Mouse (Mus musculus) hindbrain, embryonic 13.5 days (tissue): ENCODE measurements around the gene Matn4. TPM values are rescaled to one million over a fixed set of nuclear protein-coding genes. Genes with fewer than 3 reads are reported as not detected.
"Not testable (repeated sequence)": the region's sequence is repeated elsewhere in the genome, so short reads cannot be mapped to it uniquely, and the experiment has no call there.

Experiments used
- ATAC-seq: fragments of 200-750 bp; cut with Nextera tagmentation; 2 replicates; pipeline ENCODE4 v1.8.0; 2017; ENCODE audit warnings: moderate TSS enrichment; ENCODE audit not compliant: low FRiP score
- H3K27ac ChIP-seq: fragments of 300-500 bp; sonication (generic); 2 replicates; pipeline ENCODE4 v1.5.1; 2015; ENCODE audit warnings: inconsistent platforms, mild to moderate bottlenecking, moderate library complexity
- H3K27me3 ChIP-seq: fragments of 300-500 bp; sonication (generic); 2 replicates; pipeline ENCODE4 v1.6.1; 2015; ENCODE audit warnings: mild to moderate bottlenecking, inconsistent platforms
- H3K36me3 ChIP-seq: fragments of 300-500 bp; sonication (generic); 2 replicates; pipeline ENCODE4 v1.6.1; 2015; ENCODE audit warnings: mild to moderate bottlenecking, inconsistent platforms
- H3K4me1 ChIP-seq: fragments of 300-500 bp; sonication (generic); replicated peaks from 2 replicates; pipeline ENCODE4 v1.6.1; 2015; ENCODE audit warnings: inconsistent platforms
- H3K4me2 ChIP-seq: fragments of 300-500 bp; sonication (generic); 2 replicates; pipeline ENCODE4 v1.6.1; 2015; ENCODE audit warnings: inconsistent platforms, mild to moderate bottlenecking, moderate library complexity
- H3K4me3 ChIP-seq: fragments of 300-500 bp; sonication (generic); 2 replicates; pipeline ENCODE4 v1.5.1; 2015; ENCODE audit warnings: mild to moderate bottlenecking, inconsistent platforms
- H3K9ac ChIP-seq: fragments of 300-500 bp; sonication (generic); 2 replicates; pipeline ENCODE4 v1.6.1; 2015; ENCODE audit warnings: mild to moderate bottlenecking, inconsistent platforms
- H3K9me3 ChIP-seq: fragments of 300-500 bp; sonication (generic); 2 replicates; pipeline ENCODE4 v1.6.1; 2016; ENCODE audit warnings: inconsistent platforms
- WGBS: fragments of 180-500 bp; shearing (Covaris S2); methylation state at CpG from one replicate; pipeline ENCODE4 v1.1.7; 2015; 5-methylcytosine and 5-hydroxymethylcytosine counted together
- microRNA-seq: library from miRNA; unstranded; fragments of <30 nt; microRNA quantifications from one replicate; pipeline ENCODE4, GENCODE M21; 2016
- polyA plus RNA-seq: library from polyadenylated mRNA; unstranded; fragments of >200 nt; fragmentation: Nextera tagmentation; extraction: Ambion mirVana; gene quantifications from 2 replicates; pipeline ENCODE4 v1.2.1, GENCODE M21; 2015

The Matn4 gene
- polyA plus RNA-seq, 1 experiment from 2014 or later, result 2.3 TPM

- no peaks in the 10 kb centered on the region for H3K9me3 ChIP-seq
- H3K36me3 ChIP-seq, result no peaks in the 10 kb centered on the region
- no peak overlapping the region for H3K27ac ChIP-seq
- H3K4me1 ChIP-seq, result no peaks in the 10 kb centered on the region
- no peak overlapping the region for H3K9ac ChIP-seq
- H3K27me3 ChIP-seq, result peaks cover 6% of the 10 kb centered on the region; the same call in 1 of the 2 replicates
- ATAC-seq, result no peak
- 87% methylated on average over 11 of the region's 11 CpGs for WGBS
- H3K4me3 ChIP-seq, result no peak overlapping the region
- H3K4me2 ChIP-seq, result no peak overlapping the region
Measured at GRCm38 (mm10) chr2:164356177-164356967, 48.6 kb downstream of the Matn4 start.

- Histone ChIP-seq H3K9ac (no peak overlapping the region), H3K9me3 (no peaks in the 10 kb centered on the region), H3K4me3 (no peak overlapping the region), H3K4me1 (no peaks in the 10 kb centered on the region), H3K4me2 (no peak overlapping the region), H3K36me3 (no peaks in the 10 kb centered on the region), H3K27ac (no peak overlapping the region), H3K27me3 (no peaks in the 10 kb centered on the region)
- WGBS, result 87% methylated on average over 11 of the region's 11 CpGs
- no peak for ATAC-seq
Measured at GRCm38 (mm10) chr2:164353356-164353755, 51.6 kb downstream of the Matn4 start.

GRCm38 (mm10) chr2:164352697-164353096 lies 52.3 kb downstream of the Matn4 start:
- 91% methylated on average over 3 of the region's 3 CpGs for WGBS
- ATAC-seq, result no peak
- no peaks in the 10 kb centered on the region for H3K9me3 ChIP-seq
- H3K27ac ChIP-seq, result no peak overlapping the region
- no peak overlapping the region for H3K4me2 ChIP-seq
- H3K36me3 ChIP-seq, result no peaks in the 10 kb centered on the region
- H3K9ac ChIP-seq, result no peak overlapping the region
- H3K27me3 ChIP-seq, result no peaks in the 10 kb centered on the region
- H3K4me3 ChIP-seq, result no peak overlapping the region
- no peaks in the 10 kb centered on the region for H3K4me1 ChIP-seq

- H3K4me2 ChIP-seq, result no peak overlapping the region
- no peaks in the 10 kb centered on the region for H3K4me1 ChIP-seq
- no peaks in the 10 kb centered on the region for H3K27me3 ChIP-seq
- H3K9ac ChIP-seq, result no peak overlapping the region
- no peaks in the 10 kb centered on the region for H3K36me3 ChIP-seq
- WGBS, result 93% methylated on average over 3 of the region's 3 CpGs
- no peak overlapping the region for H3K27ac ChIP-seq
- H3K9me3 ChIP-seq, result no peaks in the 10 kb centered on the region
- ATAC-seq, result no peak
- H3K4me3 ChIP-seq, result no peak overlapping the region
Measured at GRCm38 (mm10) chr2:164348980-164349379, 56.0 kb downstream of the Matn4 start.

GRCm38 (mm10) chr2:164347697-164348096 lies 57.3 kb downstream of the Matn4 start:
- H3K4me2 ChIP-seq, H3K4me1 ChIP-seq, H3K27me3 ChIP-seq, H3K9ac ChIP-seq, H3K36me3 ChIP-seq, H3K4me3 ChIP-seq, ATAC-seq, H3K9me3 ChIP-seq, H3K27ac ChIP-seq: not testable (repeated sequence)

- not testable (repeated sequence) for ATAC-seq, H3K36me3 ChIP-seq, H3K4me1 ChIP-seq, H3K27me3 ChIP-seq, H3K4me2 ChIP-seq, H3K4me3 ChIP-seq, H3K9me3 ChIP-seq, H3K27ac ChIP-seq, H3K9ac ChIP-seq
- 73% methylated on average over 1 of the region's 1 CpGs for WGBS
Measured at GRCm38 (mm10) chr2:164343732-164344131, 61.2 kb downstream of the Matn4 start.

Small RNAs within 50 kb of the gene (microRNA-seq; reads per million reads assigned to microRNA genes)
- gene Mir7678, result not detected

Other genes with a start within 250 kb of the Matn4 start
- 0.17 and 0.41 TPM in 2 replicates for gene Kcns1, start 234.0 kb downstream of the Matn4 start, polyA plus RNA-seq
- gene Wfdc5, start 222.4 kb downstream of the Matn4 start, polyA plus RNA-seq, result not detected in 2 replicates
- gene Wfdc12, start 214.6 kb downstream of the Matn4 start, polyA plus RNA-seq, result not detected in 2 replicates
- not detected in 2 replicates for gene Wfdc15a, start 205.0 kb downstream of the Matn4 start, polyA plus RNA-seq
- not detected in 2 replicates for gene Wfdc15b, start 183.5 kb downstream of the Matn4 start, polyA plus RNA-seq
- not detected in 2 replicates for gene Svs2, start 166.7 kb downstream of the Matn4 start, polyA plus RNA-seq
- gene Svs3b, start 148.5 kb downstream of the Matn4 start, polyA plus RNA-seq, result not detected in 2 replicates
- gene Svs4, start 126.7 kb downstream of the Matn4 start, polyA plus RNA-seq, result not detected in 2 replicates
- not detected in 2 replicates for gene Svs3a, start 115.9 kb downstream of the Matn4 start, polyA plus RNA-seq
- gene Svs6, start 88.4 kb downstream of the Matn4 start, polyA plus RNA-seq, result not detected in 2 replicates
- not detected in 2 replicates for gene Svs5, start 72.4 kb downstream of the Matn4 start, polyA plus RNA-seq
- 0.49 and 0.92 TPM in 2 replicates for gene Slpi, start 16.1 kb downstream of the Matn4 start, polyA plus RNA-seq
- gene Rbpjl, start 2.0 kb downstream of the Matn4 start, polyA plus RNA-seq, result 0.05 and 0.09 TPM in 2 replicates
- 9.0 and 9.7 TPM in 2 replicates for gene Sdc4, start 38.7 kb upstream of the Matn4 start, polyA plus RNA-seq
- 84.3 and 85.3 TPM in 2 replicates for gene Sys1, start 51.8 kb upstream of the Matn4 start, polyA plus RNA-seq
- 5.0 and 5.9 TPM in 2 replicates for gene Gm20458, start 55.8 kb upstream of the Matn4 start, polyA plus RNA-seq
- gene Trp53tg5, start 68.6 kb upstream of the Matn4 start, polyA plus RNA-seq, result 0.18 TPM in 1 of 2 replicates, not detected in the other
- 12.0 and 13.8 TPM in 2 replicates for gene Dbndd2, start 80.9 kb upstream of the Matn4 start, polyA plus RNA-seq
- 67.3 and 71.1 TPM in 2 replicates for gene Pigt, start 92.4 kb upstream of the Matn4 start, polyA plus RNA-seq
- 4.5 and 5.5 TPM in 2 replicates for gene Wfdc2, start 157.3 kb upstream of the Matn4 start, polyA plus RNA-seq
- not detected in 2 replicates for gene Spint3, start 168.3 kb upstream of the Matn4 start, polyA plus RNA-seq
- not detected in 2 replicates for gene Wfdc6a, start 180.3 kb upstream of the Matn4 start, polyA plus RNA-seq
- not detected in 2 replicates for gene Eppin, start 188.4 kb upstream of the Matn4 start, polyA plus RNA-seq
- gene Wfdc6b, start 208.4 kb upstream of the Matn4 start, polyA plus RNA-seq, result not detected in 2 replicates
- gene Wfdc8, start 208.5 kb upstream of the Matn4 start, polyA plus RNA-seq, result not detected in 2 replicates
- gene Wfdc16, start 233.6 kb upstream of the Matn4 start, polyA plus RNA-seq, result not detected in 2 replicates